Mouse (Mus musculus) liver, embryonic 11.5 days (tissue): Measurements from ENCODE around the gene Mymx. TPM values are rescaled to one million over a fixed set of nuclear protein-coding genes. Genes with fewer than 3 reads are reported as not detected.

Experiments used
- polyA plus RNA-seq: library from polyadenylated mRNA; unstranded; fragments of >200 nt; fragmentation: Nextera tagmentation; extraction: Ambion mirVana; gene quantifications from 2 replicates; pipeline ENCODE4 v1.2.1, GENCODE M21; 2014

Mymx gene
- polyA plus RNA-seq, 1 experiment from 2014 or later: 1.0 TPM

Other genes with a start within 250 kb of the Mymx start
- 62.1 and 68.1 TPM in 2 replicates for gene Cdc5l, start 168.4 kb downstream of the Mymx start, polyA plus RNA-seq
- gene Spats1, start 126.7 kb downstream of the Mymx start, polyA plus RNA-seq: 0.14 and 0.40 TPM in 2 replicates
- 19.4 and 19.7 TPM in 2 replicates for gene Aars2, start 95.3 kb downstream of the Mymx start, polyA plus RNA-seq
- 0.14 and 0.23 TPM in 2 replicates for gene Tcte1, start 78.7 kb downstream of the Mymx start, polyA plus RNA-seq
- gene Tmem151b, start 52.4 kb downstream of the Mymx start, polyA plus RNA-seq: 1.2 and 1.4 TPM in 2 replicates
- 2.5 and 3.0 TPM in 2 replicates for gene Nfkbie, start 46.4 kb downstream of the Mymx start, polyA plus RNA-seq
- 110 and 116 TPM in 2 replicates for gene Slc35b2, start 38.2 kb downstream of the Mymx start, polyA plus RNA-seq
- 1,837 and 1,887 TPM in 2 replicates for gene Hsp90ab1, start 28.8 kb downstream of the Mymx start, polyA plus RNA-seq
- gene Slc29a1, start 2.5 kb downstream of the Mymx start, polyA plus RNA-seq: 277 and 325 TPM in 2 replicates
- 0.22 and 0.43 TPM in 2 replicates for gene Capn11, start 57.2 kb upstream of the Mymx start, polyA plus RNA-seq
- gene Mrpl14, start 84.2 kb upstream of the Mymx start, polyA plus RNA-seq: 192 and 194 TPM in 2 replicates
- 16.0 and 18.0 TPM in 2 replicates for gene Tmem63b, start 84.8 kb upstream of the Mymx start, polyA plus RNA-seq
- gene 1600014C23Rik, start 131.7 kb upstream of the Mymx start, polyA plus RNA-seq: not detected in 2 replicates